Mouse (Mus musculus) right cerebral cortex, postnatal 4 days (tissue): Measurements from ENCODE around the gene Pla2g10.
"Not testable (repeated sequence)": the region's sequence is repeated elsewhere in the genome, so short reads cannot be mapped to it uniquely, and the experiment has no call there.

ENCODE experiments used
- DNase-seq: peaks from one replicate; pipeline ENCODE4 v3.0.0-alpha.2; 2022

Pla2g10 gene

DNA sequence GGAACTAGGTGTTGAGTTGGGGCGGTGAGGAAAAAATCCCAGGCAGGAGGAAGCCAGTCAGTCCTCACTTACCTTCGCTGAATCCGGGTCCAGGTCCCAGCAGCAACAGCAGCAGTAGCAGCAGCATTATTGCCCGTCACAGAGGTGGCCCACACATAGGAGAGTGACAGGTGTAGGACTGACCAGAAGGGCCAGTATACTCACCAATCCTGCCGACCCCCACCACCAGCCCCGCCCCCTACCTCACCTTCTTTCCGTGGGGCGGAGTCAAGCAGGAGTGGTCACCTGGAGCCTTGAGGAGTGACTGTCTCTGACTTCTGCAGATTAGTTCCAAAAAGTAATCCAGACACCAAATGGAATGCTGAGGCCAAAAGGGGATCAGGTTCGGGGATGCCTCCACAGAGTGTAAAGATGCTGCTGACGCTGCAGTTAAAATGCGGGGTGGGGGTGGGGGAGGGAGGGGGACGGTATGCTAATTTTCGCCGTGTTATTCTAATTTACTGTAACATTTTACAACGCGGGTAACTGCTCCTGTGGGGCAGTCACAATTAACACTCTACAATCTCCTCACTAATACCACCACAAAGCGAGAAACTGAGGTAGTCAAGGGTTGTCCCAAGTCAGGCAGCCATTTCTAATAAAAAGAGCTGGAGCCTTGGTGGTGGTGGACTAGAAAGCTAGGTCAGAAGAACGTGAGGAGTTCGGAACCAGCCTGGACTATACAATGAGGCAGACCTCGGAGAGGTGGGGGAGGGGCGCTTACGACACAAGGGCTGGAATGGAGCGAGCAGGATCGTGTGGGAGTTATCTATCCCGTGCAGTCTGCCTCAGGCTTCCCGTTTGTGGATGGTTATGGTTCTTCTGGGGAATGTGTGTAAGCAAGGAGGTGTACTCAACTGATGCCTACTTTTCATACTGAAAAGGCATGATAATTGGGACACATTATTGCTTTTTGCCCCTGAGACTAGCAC, at the start of gene Pla2g10:
Pla2g10 (minus strand) TSS at position 699 of the 971 bp plus-strand sequence.
- DNase-seq, result peak; percentile 21

DNA sequence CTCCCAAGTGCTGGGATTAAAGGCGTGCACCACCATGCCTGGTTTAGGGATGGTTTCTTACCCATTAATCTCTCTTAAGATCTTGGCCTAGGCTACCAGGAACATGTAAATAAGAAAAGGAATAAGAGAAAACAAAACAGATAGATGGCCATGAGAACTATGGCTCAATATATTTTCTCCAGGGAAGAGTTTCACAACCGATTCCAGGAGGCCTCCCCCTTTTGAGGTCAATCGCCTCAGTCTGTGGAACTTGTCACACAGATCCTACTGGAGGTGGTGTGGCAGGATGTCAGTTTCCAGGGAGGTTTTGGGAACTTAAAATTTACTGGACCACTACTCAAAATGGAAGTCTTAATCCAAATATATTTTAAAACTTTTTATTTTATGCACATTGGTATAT, 43.9 kb upstream of the Pla2g10 start:
- not testable (repeated sequence) for DNase-seq

DNA sequence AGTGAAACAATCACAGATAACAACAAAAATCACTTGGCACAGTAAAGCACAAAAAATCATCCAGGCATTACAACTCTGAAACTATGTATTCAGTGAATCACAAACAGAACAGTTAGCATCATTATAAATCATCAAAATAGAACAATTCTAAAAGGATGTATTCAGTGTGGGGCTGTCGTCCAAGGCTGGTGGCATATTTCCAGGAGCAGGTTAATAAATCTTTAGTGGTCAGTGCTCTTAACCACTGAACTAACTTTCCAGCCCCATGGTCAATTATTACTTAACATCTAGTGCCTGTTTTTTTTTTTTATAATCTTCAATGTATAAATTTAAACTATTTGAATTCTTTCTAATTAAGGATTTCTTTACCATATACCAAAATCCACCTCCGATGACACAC, 43.2 kb upstream of the Pla2g10 start:
- DNase-seq, result not testable (repeated sequence)

DNA sequence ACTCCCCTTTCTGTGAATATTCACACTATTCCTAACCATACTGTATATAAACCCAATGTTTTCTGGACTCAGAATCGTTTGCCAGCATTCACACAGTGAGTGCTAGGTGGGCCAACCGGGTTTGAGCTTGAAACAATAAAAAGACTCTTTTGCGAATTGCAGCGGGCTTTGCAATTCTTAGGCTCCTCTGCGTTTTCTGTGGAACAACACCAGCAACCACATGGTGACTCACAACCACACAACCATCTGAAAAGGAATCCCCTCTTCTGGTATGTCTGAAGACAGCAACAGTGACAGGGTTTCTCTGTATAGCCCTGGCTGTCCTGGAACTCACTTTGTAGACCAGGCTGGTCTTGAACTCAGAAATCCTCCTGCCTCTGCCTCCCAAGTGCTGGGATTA, 41.3 kb upstream of the Pla2g10 start:
- not testable (repeated sequence) for DNase-seq

DNA sequence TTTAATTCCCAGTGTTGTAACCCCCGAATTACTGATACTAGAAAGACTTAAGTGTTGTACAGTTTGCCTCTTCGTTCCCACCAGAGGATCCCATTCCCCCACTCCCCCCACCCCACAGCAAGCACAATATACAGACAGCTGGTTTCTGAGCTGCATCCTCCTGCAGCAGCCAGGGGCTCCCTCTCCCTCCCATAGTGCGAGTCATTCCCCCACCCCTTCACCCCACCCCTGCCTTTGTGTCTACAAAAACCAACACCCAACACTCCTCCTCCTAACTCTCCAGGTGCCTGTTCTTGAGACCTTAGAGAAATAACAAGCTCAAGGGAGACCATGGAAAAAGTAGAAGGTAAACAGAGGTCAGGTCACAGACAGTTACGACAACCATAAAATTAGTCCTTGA, 40.8 kb upstream of the Pla2g10 start:
- not testable (repeated sequence) for DNase-seq

DNA sequence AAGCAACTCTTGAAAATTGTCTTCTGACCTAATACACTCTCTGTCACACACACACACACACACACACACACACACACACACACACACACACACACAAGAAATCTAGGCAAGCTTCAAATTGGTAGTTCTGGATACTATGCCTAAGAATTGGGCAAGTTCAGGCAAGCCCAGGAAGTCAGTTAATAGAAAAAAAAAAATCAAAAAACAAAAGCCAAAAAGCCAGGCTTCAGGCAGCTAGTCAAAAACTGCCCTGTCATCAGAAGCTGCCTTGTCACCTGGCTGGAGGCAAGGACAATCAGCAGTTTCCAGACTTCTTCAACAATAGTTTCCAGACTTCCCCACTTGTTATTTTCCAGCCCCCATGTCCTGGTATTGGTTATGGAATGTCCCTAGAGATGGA, 35.6 kb upstream of the Pla2g10 start:
- DNase-seq, result no peak

DNA sequence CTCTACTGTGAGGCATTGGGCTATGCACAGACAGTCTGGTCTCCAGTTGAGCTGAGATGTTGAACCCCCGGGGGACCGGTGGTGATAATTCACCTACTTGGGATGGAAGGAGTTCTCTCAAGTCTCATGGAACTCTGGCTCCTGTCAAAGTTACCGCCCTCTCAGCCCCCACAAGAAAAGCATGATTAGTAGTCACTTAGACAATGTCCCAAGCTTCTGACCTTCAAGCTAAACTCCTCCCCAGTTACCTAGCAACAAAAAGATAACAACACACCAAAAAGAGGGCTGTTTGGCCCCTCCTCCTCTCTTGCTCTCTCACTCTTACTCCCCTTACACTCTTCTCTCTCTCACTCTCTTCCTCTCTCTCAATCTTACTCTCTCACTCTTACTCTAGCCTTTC, 33.7 kb upstream of the Pla2g10 start:
- no peak for DNase-seq

DNA sequence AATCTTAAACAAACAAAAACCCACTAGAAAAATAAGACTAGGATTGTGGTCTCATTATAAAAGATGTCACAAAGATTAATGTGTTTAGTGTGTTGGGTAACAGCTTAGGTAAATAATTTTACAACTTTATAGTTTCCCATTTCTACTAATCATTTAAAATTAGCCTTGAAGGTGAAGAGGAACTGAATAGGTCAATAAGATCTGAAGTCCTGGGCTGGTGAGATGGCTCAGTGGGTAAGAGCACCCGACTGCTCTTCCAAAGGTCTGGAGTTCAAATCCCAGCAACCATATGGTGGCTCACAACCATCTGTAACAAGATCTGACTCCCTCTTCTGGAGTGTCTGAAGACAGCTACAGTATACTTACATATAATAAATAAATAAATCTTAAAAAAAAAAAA, 32.0 kb upstream of the Pla2g10 start:
- DNase-seq, result not testable (repeated sequence)

DNA sequence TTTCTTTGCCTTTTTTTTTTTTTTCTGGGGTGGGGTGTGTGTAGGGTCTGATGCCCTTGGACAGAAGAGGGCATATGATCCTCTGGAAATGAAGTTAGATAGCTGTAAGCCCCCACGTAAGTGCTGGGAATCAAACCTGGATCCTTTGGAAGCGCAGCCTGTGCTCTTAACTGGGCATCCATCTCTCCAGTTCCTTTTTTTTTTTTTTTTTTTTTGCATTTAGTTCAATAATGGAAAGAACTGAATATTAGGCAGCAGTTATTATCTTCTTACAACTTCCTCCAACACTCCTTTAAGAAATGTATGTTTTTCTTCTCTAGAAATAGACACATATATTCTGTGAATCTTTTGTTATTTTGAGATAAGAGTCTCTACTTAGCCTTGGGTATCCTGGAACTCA, 27.0 kb upstream of the Pla2g10 start:
- no peak for DNase-seq

DNA sequence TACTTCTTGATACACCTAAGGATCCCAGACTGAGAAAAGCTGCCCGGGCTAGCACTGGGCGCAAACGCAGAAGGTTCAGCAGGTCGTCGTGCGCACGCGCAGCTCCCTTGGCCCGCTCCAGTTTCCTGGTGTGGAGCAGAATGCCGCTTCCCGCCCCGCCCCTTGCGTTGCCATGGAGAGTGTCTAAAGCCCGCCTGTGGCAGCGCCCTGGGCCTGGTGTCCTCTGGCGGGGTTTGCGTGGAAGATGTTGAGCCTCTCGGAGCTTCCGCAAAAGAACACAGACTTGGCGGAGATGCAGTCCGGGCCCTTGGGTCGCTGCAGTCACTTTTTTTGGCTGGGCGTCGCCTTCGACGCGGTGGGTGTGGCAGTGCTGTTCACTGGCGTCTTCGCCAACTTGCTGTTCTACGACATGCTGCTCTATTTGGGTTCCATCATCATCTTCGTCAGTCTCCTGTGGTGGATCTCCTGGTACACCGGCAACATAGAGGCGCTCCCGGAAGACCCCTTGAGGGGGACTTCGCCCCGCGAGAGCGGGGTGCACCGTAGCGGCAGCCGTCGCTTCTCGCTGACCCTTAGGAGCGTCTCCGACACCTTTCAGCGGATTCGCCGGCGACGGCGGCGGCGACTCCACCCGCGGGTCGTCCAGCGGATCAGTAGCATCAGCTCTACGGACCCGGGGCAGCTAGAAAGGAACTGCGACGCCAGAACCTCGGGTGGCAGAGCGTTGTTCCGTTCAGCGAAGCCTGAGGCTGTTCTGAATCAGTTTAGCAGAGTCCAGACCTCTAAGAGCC, 23.8 kb upstream of the Pla2g10 start:
- peak; percentile 92 for DNase-seq

DNA sequence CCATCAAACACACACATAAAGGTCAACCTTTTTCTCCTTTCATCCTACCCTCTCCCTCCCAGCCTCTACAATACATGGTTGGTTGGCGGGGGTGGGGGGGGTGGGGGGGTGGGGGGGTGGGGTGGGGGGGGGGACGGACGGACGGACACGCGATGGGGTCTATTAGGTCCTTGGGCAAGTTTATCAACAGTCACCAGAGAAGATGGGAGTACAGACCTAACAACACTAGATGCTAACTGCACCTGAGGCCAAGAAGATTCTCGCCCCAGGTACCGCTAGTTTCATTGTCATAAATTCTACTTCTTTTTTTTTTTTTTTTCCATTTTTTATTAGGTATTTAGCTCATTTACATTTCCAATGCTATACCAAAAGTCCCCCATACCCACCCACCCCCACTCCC, 23.2 kb upstream of the Pla2g10 start:
- no peak for DNase-seq

DNA sequence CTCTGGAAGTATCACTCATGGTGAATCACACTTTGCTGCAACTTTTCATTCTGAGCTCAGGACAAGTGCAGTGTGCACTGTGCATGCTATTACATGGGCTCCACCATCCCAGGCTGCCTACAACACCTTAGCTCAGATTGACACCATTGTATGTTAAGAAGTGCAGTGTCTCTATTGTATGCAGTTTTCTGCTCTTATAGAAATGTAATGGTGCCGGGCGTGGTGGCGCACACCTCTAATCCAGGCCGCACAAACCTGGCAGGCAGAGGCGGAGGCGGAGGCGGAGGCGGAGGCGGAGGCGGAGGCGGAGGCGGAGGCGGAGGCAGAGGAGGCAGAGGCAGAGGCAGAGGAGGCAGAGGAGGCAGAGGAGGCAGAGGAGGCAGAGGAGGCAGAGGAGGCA, 19.8 kb upstream of the Pla2g10 start:
- no peak for DNase-seq

DNA sequence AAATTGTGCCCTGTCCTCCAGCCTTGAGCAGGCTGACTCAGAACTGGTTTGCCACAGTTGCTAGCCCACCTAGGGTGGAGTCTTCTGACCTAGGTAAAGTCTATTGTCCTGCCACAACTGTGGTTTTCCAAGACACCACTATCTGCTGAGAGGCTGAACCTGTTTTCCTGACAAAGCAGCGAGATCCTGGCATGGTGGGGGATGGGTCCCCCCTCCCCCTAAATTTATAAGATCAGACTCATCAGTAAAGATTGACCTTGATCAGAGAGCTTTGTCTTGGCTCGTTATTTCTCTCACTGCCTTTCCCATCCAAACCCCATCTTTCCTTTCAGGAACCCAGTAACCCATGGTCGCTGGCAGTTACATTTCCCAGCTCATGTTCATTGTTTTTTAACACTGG, 19.2 kb upstream of the Pla2g10 start:
- no peak for DNase-seq

DNA sequence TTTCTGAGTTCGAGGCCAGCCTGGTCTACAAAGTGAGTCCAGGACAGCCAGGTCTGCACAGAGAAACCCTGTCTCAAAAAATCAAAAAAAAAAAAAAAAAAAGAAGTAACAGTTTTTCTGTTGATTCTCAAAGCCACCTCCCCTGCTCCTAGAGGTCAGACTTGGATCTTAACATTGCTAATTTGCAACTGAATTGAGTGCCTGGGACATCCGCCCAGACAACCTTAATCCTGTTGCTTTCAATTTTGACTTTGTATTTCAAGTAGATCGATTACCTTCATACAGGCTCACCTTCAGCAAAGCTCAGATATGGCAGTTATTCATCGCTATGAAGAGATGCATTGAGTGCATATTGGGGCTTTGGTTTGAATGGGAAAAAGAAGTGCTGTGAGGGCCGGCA, 18.5 kb upstream of the Pla2g10 start:
- no peak for DNase-seq

DNA sequence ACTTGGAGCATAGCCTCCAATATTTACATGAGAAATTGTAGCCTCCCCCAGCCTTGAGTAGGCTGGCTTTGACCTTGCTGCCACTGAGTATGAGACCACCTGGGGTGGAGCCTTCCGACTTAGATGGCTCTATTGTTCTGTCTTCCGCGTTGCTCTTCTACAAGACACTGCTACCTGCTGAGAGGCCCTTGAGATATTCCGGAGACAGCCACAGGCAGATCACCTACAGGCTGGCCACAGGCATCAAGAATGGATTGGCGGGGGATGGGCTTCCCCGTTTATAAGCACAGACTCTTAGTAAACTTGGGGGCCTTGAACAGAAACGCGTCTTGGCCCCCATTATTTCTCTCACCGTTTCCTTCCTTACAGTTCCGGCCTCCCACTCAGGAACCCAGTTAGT, 18.0 kb upstream of the Pla2g10 start:
- not testable (repeated sequence) for DNase-seq

DNA sequence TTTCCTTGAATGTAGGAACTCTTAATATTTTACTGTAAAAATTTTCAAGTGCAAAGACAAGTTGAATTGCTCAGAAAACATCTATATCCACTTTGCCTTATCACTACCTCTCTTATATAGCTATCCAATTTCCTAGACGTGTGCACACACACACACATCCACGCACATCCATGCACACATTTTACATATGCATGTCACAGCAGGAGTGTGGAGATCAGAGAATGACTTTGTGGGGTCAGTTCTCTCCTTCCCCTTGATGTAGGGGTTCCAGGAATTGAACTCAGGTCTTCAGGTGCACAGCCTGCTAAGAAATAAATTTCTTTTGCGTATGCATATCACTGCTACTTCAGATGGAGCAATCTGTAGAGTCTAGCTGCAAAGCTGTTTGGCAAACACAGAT, 17.3 kb upstream of the Pla2g10 start:
- no peak for DNase-seq

DNA sequence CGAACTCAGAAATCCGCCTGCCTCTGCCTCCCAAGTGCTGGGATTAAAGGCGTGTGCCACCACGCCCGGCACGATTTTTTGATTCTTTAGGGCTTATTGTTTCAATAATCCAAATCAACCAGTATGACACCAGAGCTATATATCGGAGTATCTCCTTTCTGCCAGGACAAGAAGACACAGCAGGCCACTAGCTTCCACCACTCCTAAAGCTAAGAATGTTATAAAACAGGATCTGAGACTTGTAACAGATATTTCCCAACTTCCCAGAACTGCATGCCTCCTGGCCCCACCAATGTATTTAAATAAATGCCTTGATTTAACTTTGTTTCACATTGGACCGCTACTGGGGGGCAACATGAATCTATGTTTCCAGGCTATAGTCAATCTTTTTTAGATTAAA, 16.9 kb upstream of the Pla2g10 start:
- DNase-seq, result no peak

DNA sequence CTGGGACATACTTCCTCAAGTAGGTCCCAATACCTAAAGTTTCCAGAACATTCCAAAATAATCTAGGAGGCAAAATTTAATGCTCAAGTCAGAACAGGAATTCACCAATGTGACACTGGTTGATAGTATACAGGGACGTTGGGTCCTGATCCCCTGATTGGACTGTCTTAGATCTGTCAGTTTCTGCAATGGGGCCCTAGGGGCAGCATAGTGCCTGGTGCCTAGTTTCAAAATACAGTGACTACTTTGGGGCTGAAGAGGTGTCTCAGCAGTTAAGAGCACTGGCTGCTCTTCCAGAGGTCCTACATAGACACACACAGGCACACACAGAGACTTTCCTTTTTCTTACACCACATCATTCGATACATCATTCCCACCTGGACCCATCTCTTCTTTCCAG, 10.1 kb upstream of the Pla2g10 start:
- DNase-seq, result no peak

DNA sequence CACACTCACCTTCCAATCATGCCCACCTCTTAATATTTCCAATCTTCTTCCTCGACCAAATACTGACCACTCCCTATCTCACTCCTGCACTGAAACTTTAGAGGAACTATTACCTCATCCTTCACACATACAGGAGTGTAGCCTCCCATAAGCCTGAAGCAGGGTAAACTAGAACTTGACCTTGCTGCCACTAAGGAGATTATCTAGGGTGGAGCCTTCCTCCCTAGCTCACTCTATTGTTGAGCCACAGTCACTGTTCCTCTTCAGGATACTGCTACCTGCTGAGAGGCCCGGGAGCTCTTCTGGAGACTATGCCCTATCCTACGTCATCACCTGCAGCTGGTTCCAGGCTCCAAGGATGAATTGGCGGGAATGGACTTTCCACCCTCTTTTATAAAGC, 8.3 kb upstream of the Pla2g10 start:
- DNase-seq, result not testable (repeated sequence)

DNA sequence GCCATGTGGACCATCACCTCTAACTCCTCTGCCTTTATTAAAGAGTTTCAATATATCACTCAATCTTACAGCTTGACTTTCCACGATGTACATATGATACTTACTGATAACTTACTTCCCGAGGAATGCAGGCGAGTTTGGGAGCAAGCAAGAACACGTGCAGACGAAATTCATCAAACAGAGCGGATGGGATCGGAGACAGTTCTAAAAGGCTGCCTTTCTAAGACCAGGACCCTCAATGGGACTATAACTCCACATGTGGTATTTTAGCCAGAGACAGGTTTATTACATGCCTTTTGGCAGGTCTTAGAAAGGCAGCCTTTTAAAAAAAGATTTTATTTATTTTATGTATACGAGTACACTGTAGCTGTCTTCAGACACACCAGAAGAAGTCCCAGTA, 5.2 kb upstream of the Pla2g10 start:
- no peak for DNase-seq

DNA sequence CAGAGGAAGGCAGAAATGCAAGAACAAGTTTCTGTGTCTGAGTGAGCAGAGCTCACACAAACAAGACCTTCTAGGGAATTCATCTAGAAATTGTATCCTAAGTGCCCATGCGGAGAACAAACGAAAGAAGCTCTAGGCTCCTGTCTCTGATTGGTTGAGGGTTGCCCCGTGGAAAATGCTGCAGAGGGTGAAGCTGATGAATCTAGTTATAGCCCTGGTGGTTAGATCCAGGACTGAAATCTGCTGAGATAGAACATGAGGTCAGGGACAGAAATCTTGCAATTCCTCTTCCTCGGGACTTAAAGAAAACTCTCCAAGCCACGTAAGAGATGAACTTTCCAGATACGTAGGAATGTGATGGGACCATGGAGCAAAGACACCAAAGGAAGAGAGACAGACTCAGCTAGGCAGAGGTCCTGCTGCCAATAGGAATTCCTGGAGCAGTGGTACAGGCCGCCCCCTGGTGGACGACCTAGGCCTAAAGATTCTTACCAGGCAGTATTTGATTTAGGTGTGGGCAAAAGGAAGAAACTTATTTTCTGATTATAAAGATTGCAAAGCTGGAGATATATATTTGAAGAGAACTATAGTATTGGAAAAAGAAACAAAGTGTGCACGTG, 2.8 kb upstream of the Pla2g10 start:
- DNase-seq, result peak; percentile 86

DNA sequence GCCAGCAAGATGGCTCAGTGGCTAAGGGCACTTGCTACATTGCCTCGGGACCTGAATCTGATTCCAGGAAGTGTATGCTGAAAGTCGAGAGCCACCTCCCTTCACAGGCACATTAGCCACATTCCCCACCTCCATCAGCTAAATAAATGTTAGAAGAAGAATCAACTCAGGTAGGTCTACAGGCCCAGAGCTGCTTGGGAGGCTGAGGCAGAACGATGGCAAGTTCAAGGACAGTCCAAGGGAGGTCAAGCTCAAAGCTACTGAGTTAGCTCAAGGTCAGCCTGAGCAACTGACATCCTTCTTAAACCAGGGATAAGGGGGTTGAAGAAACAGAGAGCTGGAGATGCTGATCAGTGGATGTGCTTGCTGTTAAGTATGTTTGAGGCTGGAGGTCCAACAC, 2.0 kb upstream of the Pla2g10 start:
- no peak for DNase-seq

DNA sequence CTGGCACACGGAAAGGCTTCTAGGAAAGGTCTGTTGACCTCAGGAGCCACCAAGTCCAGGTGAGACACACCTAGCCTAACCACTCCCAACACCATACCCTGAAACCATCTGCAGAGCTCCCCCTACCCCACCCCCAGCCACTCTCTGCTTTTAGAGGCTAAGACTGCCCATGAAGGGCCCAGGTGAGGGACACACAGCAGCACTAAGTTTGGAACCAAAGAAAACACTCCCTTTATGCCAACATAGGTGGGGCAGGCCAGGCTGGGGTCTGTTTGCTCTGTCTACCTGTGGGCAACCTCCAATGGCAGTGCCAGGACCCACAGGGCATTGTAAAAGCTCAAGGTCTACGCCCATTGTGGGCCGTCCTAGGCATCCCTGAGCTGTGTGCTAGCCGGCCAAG, 1.4 kb downstream of the Pla2g10 start:
- no peak for DNase-seq
